Mouse (Mus musculus): Measurements from ENCODE around the gene Rgs7. TPM values are rescaled to one million over a fixed set of nuclear protein-coding genes. Genes with fewer than 3 reads are reported as not detected.

The Rgs7 gene
- polyA plus RNA-seq (2017; shearing (Covaris generic)) = not detected

DNA sequence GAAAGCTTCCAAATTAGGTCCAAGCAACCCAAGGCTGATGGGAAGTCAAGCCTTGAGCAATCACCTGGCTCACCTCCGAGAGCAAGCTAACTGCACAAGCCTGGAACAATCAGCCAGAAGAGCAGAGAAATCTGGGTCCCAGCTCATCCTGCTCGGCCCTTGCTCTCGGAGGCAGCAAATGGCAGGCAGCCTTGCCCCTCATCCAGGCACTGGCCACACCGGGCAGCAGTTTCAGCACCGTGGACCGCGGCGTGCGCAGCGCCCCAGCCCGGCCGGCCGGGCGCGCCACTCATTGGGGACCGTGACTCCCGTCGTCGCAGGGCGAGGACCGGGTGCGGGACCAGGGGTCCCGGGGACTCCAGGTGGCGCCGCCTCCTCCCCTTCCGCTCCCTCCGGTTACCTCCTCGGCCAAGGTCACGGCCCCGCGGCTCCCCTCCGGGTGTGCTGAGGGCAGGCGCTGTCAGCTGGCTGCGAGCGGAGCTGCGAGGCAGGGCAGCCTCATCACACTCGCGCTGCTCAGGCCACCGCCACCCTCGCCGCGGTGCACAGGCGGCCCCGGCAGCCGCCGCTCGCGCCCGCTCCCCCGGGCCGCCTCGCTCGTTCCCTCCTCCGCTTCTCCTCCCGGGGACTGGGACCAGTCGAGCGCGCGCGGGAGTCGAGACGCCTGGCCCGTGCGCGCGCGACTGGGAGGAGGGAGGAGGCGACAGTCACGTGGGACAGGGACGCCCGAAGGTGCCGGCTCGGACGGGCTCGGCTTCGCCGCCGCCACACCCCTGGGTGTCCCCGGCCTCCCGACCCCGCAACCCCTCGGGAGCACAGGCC is at the start of gene Rgs7:
TSS of gene Rgs7 (minus strand) at position 640 of the 822 bp plus-strand sequence.

Other genes with a start within 250 kb of the Rgs7 start
- gene Kmo, start 127.9 kb upstream of the Rgs7 start, polyA plus RNA-seq (2017; shearing (Covaris generic)) = 0.51 TPM
- gene Fh1, start 133.1 kb upstream of the Rgs7 start, polyA plus RNA-seq (2017; shearing (Covaris generic)) = 54.8 TPM
- 0.93 TPM for gene Opn3, start 200.3 kb upstream of the Rgs7 start, polyA plus RNA-seq (2017; shearing (Covaris generic))
- gene Chml, start 200.4 kb upstream of the Rgs7 start, polyA plus RNA-seq (2017; shearing (Covaris generic)) = 0.62 TPM
- gene Wdr64, start 206.1 kb upstream of the Rgs7 start, polyA plus RNA-seq (2017; shearing (Covaris generic)) = not detected

All from CD4-positive, CD25-positive, alpha-beta regulatory T cell (primary cell).